Mouse (Mus musculus): ENCODE data around the gene Fkbp2. TPM values are rescaled to one million over a fixed set of nuclear protein-coding genes. Genes with fewer than 3 reads are reported as not detected.

The Fkbp2 gene
- polyA plus RNA-seq, 1 experiment from 2014 or later: 78.5 TPM

- 8% methylated on average over 57 of the region's 58 CpGs for WGBS (ENCODE audit: insufficient replicate concordance)
- Histone ChIP-seq H3K9ac (replicated peaks) (no peak overlapping the region), H3K27me3 (ENCODE audit: insufficient read depth, low read length) (peaks cover 59% of the 10 kb centered on the region), H3K4me1 (ENCODE audit: insufficient read depth) (peaks cover 6% of the 10 kb centered on the region), H3K27ac (ENCODE audit: low read depth) (no peak overlapping the region), H3K4me3 (ENCODE audit: low read depth, low read length) (peak overlapping the region; percentile 38), H3K4me2 (ENCODE audit: low read depth, low read length) (peak overlapping the region; percentile 61), H3K36me3 (replicated peaks; ENCODE audit: insufficient read depth, low read length) (no peaks in the 10 kb centered on the region), H3K9me3 (ENCODE audit: low read length) (no peaks in the 10 kb centered on the region)
- ATAC-seq: 0 out of 2 replicates have a peak, but pooled peaks have one; percentile 16
- DNase-seq: no peak
- TF ChIP-seq EP300 (IDR thresholded peaks at IDR 0.05; ENCODE audit: low read depth) (no peak), CTCF (IDR thresholded peaks at IDR 0.05; ENCODE audit: low read depth) (no peak)
Measured at GRCm38 (mm10) chr19:6933436-6934194, 46.7 kb downstream of the Fkbp2 start.

GRCm38 (mm10) chr19:6933102-6933435 lies 47.2 kb downstream of the Fkbp2 start:
- H3K4me2 ChIP-seq (ENCODE audit: low read depth, low read length): no peak overlapping the region

GRCm38 (mm10) chr19:6932018-6932417 lies 48.3 kb downstream of the Fkbp2 start:
- no peak for TF ChIP-seq CTCF (IDR thresholded peaks at IDR 0.05; ENCODE audit: low read depth)
- no peak for TF ChIP-seq EP300 (IDR thresholded peaks at IDR 0.05; ENCODE audit: low read depth)
- Histone ChIP-seq H3K4me1 (ENCODE audit: insufficient read depth) (peaks cover 6% of the 10 kb centered on the region), H3K27ac (ENCODE audit: low read depth) (no peak overlapping the region), H3K4me2 (ENCODE audit: low read depth, low read length) (no peak overlapping the region), H3K36me3 (replicated peaks; ENCODE audit: insufficient read depth, low read length) (no peaks in the 10 kb centered on the region), H3K27me3 (ENCODE audit: insufficient read depth, low read length) (peaks cover 73% of the 10 kb centered on the region), H3K4me3 (ENCODE audit: low read depth, low read length) (no peak overlapping the region), H3K9me3 (ENCODE audit: low read length) (no peaks in the 10 kb centered on the region), H3K9ac (replicated peaks) (no peak overlapping the region)
- ATAC-seq (peak; percentile 55; the same call in 1 of the 2 replicates), DNase-seq (no peak)
- 57% methylated on average over 1 of the region's 1 CpGs for WGBS (ENCODE audit: insufficient replicate concordance)

More at GRCm38 (mm10) chr19:6933102-6933435, 47.2 kb downstream of the Fkbp2 start:
- 37% methylated on average over 4 of the region's 4 CpGs for WGBS (ENCODE audit: insufficient replicate concordance)
- peaks cover 6% of the 10 kb centered on the region for H3K4me1 ChIP-seq (ENCODE audit: insufficient read depth)
- H3K9ac ChIP-seq (replicated peaks): no peak overlapping the region
- H3K27ac ChIP-seq (ENCODE audit: low read depth): no peak overlapping the region
- H3K4me3 ChIP-seq (ENCODE audit: low read depth, low read length): peak overlapping the region; percentile 38; the same call in 1 of the 2 replicates
- H3K27me3 ChIP-seq (ENCODE audit: insufficient read depth, low read length): peaks cover 63% of the 10 kb centered on the region
- H3K9me3 ChIP-seq (ENCODE audit: low read length): no peaks in the 10 kb centered on the region
- ATAC-seq (no peak), DNase-seq (no peak)
- H3K36me3 ChIP-seq (replicated peaks; ENCODE audit: insufficient read depth, low read length): no peaks in the 10 kb centered on the region
- no peak for TF ChIP-seq CTCF (IDR thresholded peaks at IDR 0.05; ENCODE audit: low read depth)
- TF ChIP-seq EP300 (IDR thresholded peaks at IDR 0.05; ENCODE audit: low read depth): no peak

GRCm38 (mm10) chr19:6931002-6931401 lies 49.3 kb downstream of the Fkbp2 start:
- no peak for ATAC-seq
- peaks cover 82% of the 10 kb centered on the region for H3K27me3 ChIP-seq (ENCODE audit: insufficient read depth, low read length)
- H3K9me3 ChIP-seq (ENCODE audit: low read length): no peaks in the 10 kb centered on the region

GRCm38 (mm10) chr19:6928080-6928479 lies 52.2 kb downstream of the Fkbp2 start:
- H3K36me3 ChIP-seq (replicated peaks; ENCODE audit: insufficient read depth, low read length): no peaks in the 10 kb centered on the region
- DNase-seq (no peak), ATAC-seq (no peak)
- 26% methylated on average over 9 of the region's 9 CpGs for WGBS (ENCODE audit: insufficient replicate concordance)
- H3K4me1 ChIP-seq (ENCODE audit: insufficient read depth): peaks cover 14% of the 10 kb centered on the region; the same call in 1 of the 2 replicates
- no peaks in the 10 kb centered on the region for H3K9me3 ChIP-seq (ENCODE audit: low read length)
- no peak overlapping the region for H3K4me2 ChIP-seq (ENCODE audit: low read depth, low read length)
- TF ChIP-seq EP300 (IDR thresholded peaks at IDR 0.05; ENCODE audit: low read depth): no peak
- TF ChIP-seq CTCF (IDR thresholded peaks at IDR 0.05; ENCODE audit: low read depth): no peak
- H3K9ac ChIP-seq (replicated peaks): no peak overlapping the region
- peaks cover 73% of the 10 kb centered on the region for H3K27me3 ChIP-seq (ENCODE audit: insufficient read depth, low read length)
- H3K4me3 ChIP-seq (ENCODE audit: low read depth, low read length): no peak overlapping the region
- no peak overlapping the region for H3K27ac ChIP-seq (ENCODE audit: low read depth)

More at GRCm38 (mm10) chr19:6931002-6931401, 49.3 kb downstream of the Fkbp2 start:
- TF ChIP-seq EP300 (IDR thresholded peaks at IDR 0.05; ENCODE audit: low read depth) (no peak), CTCF (IDR thresholded peaks at IDR 0.05; ENCODE audit: low read depth) (no peak)
- no peak overlapping the region for H3K4me2 ChIP-seq (ENCODE audit: low read depth, low read length)
- no peak overlapping the region for H3K27ac ChIP-seq (ENCODE audit: low read depth)
- no peaks in the 10 kb centered on the region for H3K36me3 ChIP-seq (replicated peaks; ENCODE audit: insufficient read depth, low read length)
- peaks cover 9% of the 10 kb centered on the region for H3K4me1 ChIP-seq (ENCODE audit: insufficient read depth)
- H3K4me3 ChIP-seq (ENCODE audit: low read depth, low read length): no peak overlapping the region
- 0% methylated on average over 1 of the region's 2 CpGs for WGBS (ENCODE audit: insufficient replicate concordance)
- H3K9ac ChIP-seq (replicated peaks): no peak overlapping the region
- no peak for DNase-seq

Other genes with a start within 250 kb of the Fkbp2 start
- 4.2 and 5.2 TPM in 2 replicates for gene Rps6ka4, start 139.9 kb downstream of the Fkbp2 start, polyA plus RNA-seq (2015; fragmentation: Nextera tagmentation; extraction: Ambion mirVana)
- 2.6 and 2.8 TPM in 2 replicates for gene Ccdc88b, start 122.3 kb downstream of the Fkbp2 start, polyA plus RNA-seq (2015; fragmentation: Nextera tagmentation; extraction: Ambion mirVana)
- 67.1 and 68.6 TPM in 2 replicates for gene Trmt112, start 70.8 kb downstream of the Fkbp2 start, polyA plus RNA-seq (2015; fragmentation: Nextera tagmentation; extraction: Ambion mirVana)
- gene Prdx5, start 70.4 kb downstream of the Fkbp2 start, polyA plus RNA-seq (2015; fragmentation: Nextera tagmentation; extraction: Ambion mirVana): 371 and 389 TPM in 2 replicates
- gene Esrra, start 58.7 kb downstream of the Fkbp2 start, polyA plus RNA-seq (2015; fragmentation: Nextera tagmentation; extraction: Ambion mirVana): 7.7 and 8.2 TPM in 2 replicates
- gene Catsperz, start 55.1 kb downstream of the Fkbp2 start, polyA plus RNA-seq (2015; fragmentation: Nextera tagmentation; extraction: Ambion mirVana): 0.81 TPM in 2 replicates
- gene Kcnk4, start 46.0 kb downstream of the Fkbp2 start, polyA plus RNA-seq (2015; fragmentation: Nextera tagmentation; extraction: Ambion mirVana): 0.06 and 0.09 TPM in 2 replicates
- gene Bad, start 38.6 kb downstream of the Fkbp2 start, polyA plus RNA-seq (2015; fragmentation: Nextera tagmentation; extraction: Ambion mirVana): 29.9 and 30.6 TPM in 2 replicates
- 8.9 and 10.2 TPM in 2 replicates for gene Gpr137, start 38.0 kb downstream of the Fkbp2 start, polyA plus RNA-seq (2015; fragmentation: Nextera tagmentation; extraction: Ambion mirVana)
- 48.3 and 57.2 TPM in 2 replicates for gene Ppp1r14b, start 5.5 kb downstream of the Fkbp2 start, polyA plus RNA-seq (2015; fragmentation: Nextera tagmentation; extraction: Ambion mirVana)
- gene Plcb3, start 4.0 kb downstream of the Fkbp2 start, polyA plus RNA-seq (2015; fragmentation: Nextera tagmentation; extraction: Ambion mirVana): 3.5 and 3.6 TPM in 2 replicates
- gene Vegfb, start 7.2 kb upstream of the Fkbp2 start, polyA plus RNA-seq (2015; fragmentation: Nextera tagmentation; extraction: Ambion mirVana): 11.9 and 13.7 TPM in 2 replicates
- gene Dnajc4, start 12.1 kb upstream of the Fkbp2 start, polyA plus RNA-seq (2015; fragmentation: Nextera tagmentation; extraction: Ambion mirVana): 10.9 and 11.2 TPM in 2 replicates
- 11.6 and 14.5 TPM in 2 replicates for gene Nudt22, start 15.6 kb upstream of the Fkbp2 start, polyA plus RNA-seq (2015; fragmentation: Nextera tagmentation; extraction: Ambion mirVana)
- gene Trpt1, start 15.6 kb upstream of the Fkbp2 start, polyA plus RNA-seq (2015; fragmentation: Nextera tagmentation; extraction: Ambion mirVana): 2.9 and 4.1 TPM in 2 replicates
- gene Fermt3, start 39.0 kb upstream of the Fkbp2 start, polyA plus RNA-seq (2015; fragmentation: Nextera tagmentation; extraction: Ambion mirVana): 60.5 and 70.2 TPM in 2 replicates
- gene Stip1, start 59.5 kb upstream of the Fkbp2 start, polyA plus RNA-seq (2015; fragmentation: Nextera tagmentation; extraction: Ambion mirVana): 47.2 and 51.4 TPM in 2 replicates
- gene Macrod1, start 76.3 kb upstream of the Fkbp2 start, polyA plus RNA-seq (2015; fragmentation: Nextera tagmentation; extraction: Ambion mirVana): 11.7 and 14.9 TPM in 2 replicates
- gene Flrt1, start 125.2 kb upstream of the Fkbp2 start, polyA plus RNA-seq (2015; fragmentation: Nextera tagmentation; extraction: Ambion mirVana): 0.12 and 0.21 TPM in 2 replicates
- 55.0 and 57.9 TPM in 2 replicates for gene Otub1, start 225.8 kb upstream of the Fkbp2 start, polyA plus RNA-seq (2015; fragmentation: Nextera tagmentation; extraction: Ambion mirVana)
- gene Cox8a, start 237.1 kb upstream of the Fkbp2 start, polyA plus RNA-seq (2015; fragmentation: Nextera tagmentation; extraction: Ambion mirVana): 1,162 and 1,195 TPM in 2 replicates

Measured in liver, postnatal 0 days (tissue).